Comparison of ENCODE assay signal across 16 mouse cellular contexts in the genomic region with DNA sequence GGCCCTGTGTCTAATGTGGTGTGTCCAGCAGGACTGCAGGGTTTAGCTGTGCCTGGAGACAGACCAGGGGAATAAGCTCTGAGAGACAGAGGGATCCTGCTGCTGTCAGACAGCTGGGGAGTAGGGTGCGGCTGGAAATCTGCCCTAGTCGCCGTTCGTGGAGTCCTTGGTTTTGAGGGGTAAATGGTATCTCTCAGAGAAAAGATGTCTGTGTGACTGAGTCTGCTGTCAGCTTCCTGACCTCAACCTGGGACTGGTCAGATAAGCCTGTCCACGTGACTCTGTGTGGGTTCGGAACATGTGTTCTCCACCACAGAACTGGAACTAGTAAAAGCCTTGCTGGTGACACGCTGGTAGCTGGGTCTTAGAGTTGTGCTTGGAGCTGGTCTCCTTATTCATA.
A peak's percentile ranks its signal among the peaks of the same experiment; 100 is the strongest.
DNase-seq lines count a peak whose midpoint lies in the region; ATAC-seq and TF ChIP-seq lines count a peak whose summit lies in the region.
"Had no signal": no experiment of that assay in that cellular context is flagged by ENCODE, and none has a peak within 500 bp of the region (broad histone marks: within the 10 kb centered on the region; RNA-seq: fewer than 3 reads in every experiment).

No protein-coding gene starts in this region.

- H3K4me3 ChIP-seq in hindbrain, embryonic 10.5 days, result no peak overlapping the region
- no peak overlapping the region for H3K4me3 ChIP-seq in hindbrain, postnatal 0 days (ENCODE audit: low read length)
- H3K4me3 ChIP-seq in liver, adult 2 months (ENCODE audit: insufficient read depth, low read depth, low read length), result no peak overlapping the region
- H3K4me3 ChIP-seq in liver, embryonic 11.5 days (ENCODE audit: low read depth, low read length), result no peak overlapping the region
- no peak overlapping the region for H3K4me3 ChIP-seq in embryonic facial prominence, embryonic 14.5 days (ENCODE audit: low read depth, low read length)

- H3K27ac ChIP-seq in hindbrain, embryonic 10.5 days, result 0 out of 2 replicates have a peak overlapping the region, but pooled peaks have one; percentile 24
- no peak overlapping the region for H3K27ac ChIP-seq in hindbrain, postnatal 0 days
- H3K27ac ChIP-seq in liver, adult 2 months (replicated peaks; ENCODE audit: insufficient read depth, low read depth, low read length), result no peak overlapping the region
- no peak overlapping the region for H3K27ac ChIP-seq in liver, embryonic 11.5 days (ENCODE audit: low read depth, low read length)
- H3K27ac ChIP-seq in embryonic facial prominence, embryonic 14.5 days (replicated peaks; ENCODE audit: low read depth, low read length), result no peak overlapping the region
- H3K27ac ChIP-seq: macrophage had no signal

- H3K9me3 ChIP-seq in hindbrain, embryonic 10.5 days, result no peaks in the 10 kb centered on the region
- H3K9me3 ChIP-seq in hindbrain, postnatal 0 days (ENCODE audit: low read length), result no peaks in the 10 kb centered on the region
- no peaks in the 10 kb centered on the region for H3K9me3 ChIP-seq in liver, embryonic 11.5 days (ENCODE audit: control insufficient read depth, low read length)
- no peaks in the 10 kb centered on the region for H3K9me3 ChIP-seq in embryonic facial prominence, embryonic 14.5 days (ENCODE audit: control insufficient read depth, low read length)

- no peak overlapping the region for H3K9ac ChIP-seq in hindbrain, postnatal 0 days (replicated peaks; ENCODE audit: low read length)
- H3K9ac ChIP-seq in liver, adult 2 months (ENCODE audit: low read depth, low read length), result no peak overlapping the region
- H3K9ac ChIP-seq in liver, embryonic 11.5 days (ENCODE audit: low read depth, low read length), result no peak overlapping the region
- peak overlapping the region; percentile 38; the same call in 1 of the 2 replicates for H3K9ac ChIP-seq in embryonic facial prominence, embryonic 14.5 days (ENCODE audit: low read depth, low read length)

- peaks cover 58% of the 10 kb centered on the region for H3K4me1 ChIP-seq in hindbrain, embryonic 10.5 days (replicated peaks)
- peaks cover 8% of the 10 kb centered on the region; the same call in 1 of the 2 replicates for H3K4me1 ChIP-seq in hindbrain, postnatal 0 days (ENCODE audit: insufficient read depth, low read length)
- H3K4me1 ChIP-seq in liver, adult 2 months (ENCODE audit: control insufficient read depth, insufficient read depth, low read length), result peaks cover 13% of the 10 kb centered on the region
- peaks cover 35% of the 10 kb centered on the region for H3K4me1 ChIP-seq in liver, embryonic 11.5 days (replicated peaks; ENCODE audit: control insufficient read depth, insufficient read depth, low read length)
- H3K4me1 ChIP-seq in embryonic facial prominence, embryonic 14.5 days (ENCODE audit: control insufficient read depth, insufficient read depth, low read length), result peaks cover 6% of the 10 kb centered on the region

- no peak for TF ChIP-seq POLR2A in liver, adult 2 months (IDR thresholded peaks at IDR 0.05; ENCODE audit: extremely low read depth, insufficient read depth, low read length)

- peaks cover 22% of the 10 kb centered on the region for H3K27me3 ChIP-seq in hindbrain, embryonic 10.5 days (ENCODE audit: insufficient read depth, poor library complexity, severe bottlenecking)
- no peaks in the 10 kb centered on the region for H3K27me3 ChIP-seq in hindbrain, postnatal 0 days (ENCODE audit: insufficient read depth, low read length)
- no peaks in the 10 kb centered on the region for H3K27me3 ChIP-seq in liver, adult 2 months (ENCODE audit: control insufficient read depth, insufficient read depth, low read length)
- H3K27me3 ChIP-seq in liver, embryonic 11.5 days (replicated peaks; ENCODE audit: control insufficient read depth, insufficient read depth, low read length), result peaks cover 22% of the 10 kb centered on the region
- no peaks in the 10 kb centered on the region for H3K27me3 ChIP-seq in embryonic facial prominence, embryonic 14.5 days (replicated peaks; ENCODE audit: control insufficient read depth, insufficient read depth, low read length)

- no peaks in the 10 kb centered on the region for H3K36me3 ChIP-seq in hindbrain, embryonic 10.5 days
- H3K36me3 ChIP-seq in hindbrain, postnatal 0 days (ENCODE audit: insufficient read depth, low read length), result no peaks in the 10 kb centered on the region
- H3K36me3 ChIP-seq in liver, adult 2 months (ENCODE audit: control insufficient read depth, insufficient read depth, low read length), result no peaks in the 10 kb centered on the region
- no peaks in the 10 kb centered on the region for H3K36me3 ChIP-seq in liver, embryonic 11.5 days (ENCODE audit: control insufficient read depth, insufficient read depth, low read length)
- H3K36me3 ChIP-seq in embryonic facial prominence, embryonic 14.5 days (ENCODE audit: control insufficient read depth, insufficient read depth, low read length), result no peaks in the 10 kb centered on the region

- no peak for TF ChIP-seq CTCF in hindbrain, postnatal 0 days (IDR thresholded peaks at IDR 0.05; ENCODE audit: low read depth)
- no peak for TF ChIP-seq CTCF in liver, adult 2 months (IDR thresholded peaks at IDR 0.05; ENCODE audit: low read depth, low read length)

- no peak for DNase-seq in hindbrain, embryonic 10.5 days (ENCODE audit: low spot score)
- DNase-seq in hindbrain, postnatal 0 days (ENCODE audit: low spot score), result no peak
- peak; percentile 27 for DNase-seq in liver, adult 2 months (ENCODE audit: extremely low read depth, low read depth, low spot score)
- DNase-seq in liver, embryonic 11.5 days (ENCODE audit: low spot score), result no peak
- no peak for DNase-seq in embryonic facial prominence, embryonic 14.5 days (ENCODE audit: low spot score)
- DNase-seq in adrenal gland, postnatal 10 days, result no peak
- no peak for DNase-seq in spleen, postnatal 4 days (ENCODE audit: low spot score in 2 of 2)
- DNase-seq: cerebellum, adult 11-12 months; heart, postnatal 14 days; left cerebral cortex, postnatal 4 days; lung, adult 2 months; spleen, adult 18-20 months; thymus, postnatal 36 days had no signal

- no peak for ATAC-seq in hindbrain, postnatal 0 days
- ATAC-seq in liver, embryonic 11.5 days (replicated peaks; ENCODE audit: low FRiP score), result no peak
- ATAC-seq in embryonic facial prominence, embryonic 14.5 days (ENCODE audit: low read depth), result no peak
- ATAC-seq in monocyte, adult 5-6 weeks (replicated peaks; ENCODE audit: insufficient number of reproducible peaks, low FRiP score, low TSS enrichment, poor library complexity, severe bottlenecking), result peak; percentile 25; the same call in 1 of the 2 replicates
- ATAC-seq: forebrain, embryonic 16.5 days had no signal

- H3K4me2 ChIP-seq in hindbrain, postnatal 0 days (ENCODE audit: low read depth, low read length), result no peak overlapping the region
- no peak overlapping the region for H3K4me2 ChIP-seq in liver, embryonic 11.5 days
- H3K4me2 ChIP-seq in embryonic facial prominence, embryonic 14.5 days (ENCODE audit: low read depth, low read length), result peak overlapping the region; percentile 99; the same call in 1 of the 2 replicates

- WGBS in hindbrain, embryonic 10.5 days, result 88% methylated on average over 7 of the region's 7 CpGs
- WGBS in hindbrain, postnatal 0 days, result 78% methylated on average over 7 of the region's 7 CpGs
- WGBS in liver, adult 2 months, result 86% methylated on average over 7 of the region's 7 CpGs
- 28% methylated on average over 7 of the region's 7 CpGs for WGBS in liver, embryonic 11.5 days
- 84% methylated on average over 7 of the region's 7 CpGs for WGBS in embryonic facial prominence, embryonic 14.5 days

- H3K79me2 ChIP-seq in liver, adult 2 months (ENCODE audit: control insufficient read depth, insufficient read depth, low read length), result 0 out of 2 replicates have a peak, but pooled peaks cover 9% of the 10 kb centered on the region
